Mouse (Mus musculus): Measurements from ENCODE around the gene Pmvk.

The Pmvk gene

DNA sequence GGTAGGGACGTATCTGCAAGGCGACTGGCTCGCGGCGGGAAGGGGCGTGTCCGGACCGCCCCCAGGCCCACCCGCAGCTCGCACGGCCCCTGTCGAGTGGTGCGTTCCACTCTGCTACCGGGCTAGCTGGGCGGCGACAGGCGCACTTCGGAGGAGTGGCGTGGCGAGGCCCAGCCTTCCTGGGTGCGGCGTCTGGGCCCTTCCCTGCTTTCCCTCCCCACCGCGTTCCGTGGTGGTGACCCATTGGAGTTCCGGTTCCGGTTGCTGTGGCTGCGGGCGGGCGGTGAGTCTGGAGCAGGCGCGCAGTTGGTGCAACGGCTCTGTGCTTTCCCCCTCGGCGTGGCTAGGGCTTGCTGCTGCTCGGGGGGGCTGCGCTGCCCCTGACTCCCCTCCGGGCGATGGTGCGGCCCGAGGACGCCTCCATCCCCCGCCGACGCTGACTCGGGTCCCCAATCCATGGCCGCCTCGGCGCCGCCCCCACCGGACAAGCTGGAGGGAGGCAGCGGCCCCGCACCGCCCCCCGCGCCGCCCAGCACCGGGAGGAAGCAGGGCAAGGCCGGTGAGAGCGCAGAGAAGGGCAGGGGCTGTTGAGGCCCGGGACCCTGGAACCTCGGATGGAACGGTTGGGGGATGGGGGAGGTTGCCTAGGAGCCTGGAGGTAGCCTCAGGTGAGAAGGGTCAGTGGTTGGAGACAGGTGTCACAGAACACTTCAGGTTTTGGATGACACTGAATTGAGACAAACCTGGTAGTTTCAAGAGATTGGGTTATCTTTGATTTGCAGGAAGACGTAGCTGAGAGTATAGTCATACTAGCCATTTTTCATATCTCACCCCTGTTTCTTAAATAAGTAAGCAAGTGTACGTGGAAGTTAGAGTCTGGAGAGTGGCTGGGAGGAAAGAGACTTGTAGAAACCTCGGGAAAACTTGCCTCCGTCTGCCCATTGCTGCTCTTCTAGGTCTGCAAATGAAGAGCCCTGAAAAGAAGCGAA lies 23.9 kb upstream of the Pmvk start, which contains the start of gene Pygo2:
Pygo2 (plus strand) TSS at position 44 of the 989 bp plus-strand sequence.
- DNase-seq = peak; percentile 90

DNA sequence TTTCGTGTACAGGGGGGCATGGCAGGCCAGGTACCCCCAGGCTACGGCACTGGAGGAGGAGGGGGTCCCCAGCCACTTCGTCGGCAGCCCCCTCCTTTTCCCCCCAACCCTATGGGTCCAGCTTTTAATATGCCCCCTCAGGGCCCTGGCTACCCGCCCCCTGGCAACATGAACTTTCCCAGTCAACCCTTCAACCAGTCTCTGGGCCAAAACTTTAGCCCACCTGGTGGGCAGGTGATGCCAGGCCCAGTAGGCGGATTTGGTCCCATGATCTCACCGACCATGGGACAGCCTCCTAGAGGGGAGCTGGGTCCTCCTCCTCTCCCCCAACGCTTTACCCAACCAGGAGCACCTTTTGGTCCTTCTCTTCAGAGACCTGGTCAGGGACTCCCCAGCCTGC lies 21.7 kb upstream of the Pmvk start:
- no peak for DNase-seq

DNA sequence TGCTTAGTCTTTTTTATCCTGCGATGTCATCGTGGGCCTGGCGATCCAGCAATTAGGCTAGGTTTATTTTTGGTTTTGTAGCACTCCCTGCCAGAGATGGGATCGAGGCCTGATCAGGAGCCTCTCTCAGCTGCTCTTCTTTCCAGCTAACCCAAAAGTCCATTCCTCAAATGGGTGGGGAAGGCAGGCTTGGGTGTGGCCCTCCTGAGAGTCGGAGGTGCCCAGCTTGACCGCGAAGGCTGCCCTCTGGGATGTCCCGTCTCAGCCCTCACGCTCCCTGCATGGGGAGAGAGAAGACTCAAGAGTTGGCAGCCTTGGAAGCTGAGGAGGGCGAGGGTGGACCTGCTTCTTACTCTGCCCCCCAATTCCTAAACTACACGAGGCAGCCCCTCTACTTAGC lies 19.8 kb upstream of the Pmvk start:
- DNase-seq = no peak

DNA sequence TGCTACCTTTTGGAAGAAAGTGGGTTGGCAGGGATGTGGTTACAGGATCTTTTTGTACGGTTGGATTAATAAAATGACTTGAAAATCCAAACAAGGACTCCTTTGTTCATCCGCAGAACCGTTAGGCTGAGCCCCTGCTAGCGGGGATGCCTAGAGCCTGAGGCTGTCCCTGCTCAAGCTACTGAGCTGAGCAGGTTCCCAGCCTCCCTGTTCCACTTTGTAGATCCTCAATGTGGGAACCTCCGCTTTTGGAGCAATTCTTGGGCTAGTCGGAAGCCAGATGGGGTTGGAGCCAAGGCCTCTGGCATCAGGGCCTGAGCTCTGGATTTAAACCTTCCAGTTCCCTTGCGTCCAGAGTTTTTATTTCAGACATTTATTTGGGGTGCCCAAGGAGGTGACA lies 19.3 kb upstream of the Pmvk start:
- DNase-seq = no peak

DNA sequence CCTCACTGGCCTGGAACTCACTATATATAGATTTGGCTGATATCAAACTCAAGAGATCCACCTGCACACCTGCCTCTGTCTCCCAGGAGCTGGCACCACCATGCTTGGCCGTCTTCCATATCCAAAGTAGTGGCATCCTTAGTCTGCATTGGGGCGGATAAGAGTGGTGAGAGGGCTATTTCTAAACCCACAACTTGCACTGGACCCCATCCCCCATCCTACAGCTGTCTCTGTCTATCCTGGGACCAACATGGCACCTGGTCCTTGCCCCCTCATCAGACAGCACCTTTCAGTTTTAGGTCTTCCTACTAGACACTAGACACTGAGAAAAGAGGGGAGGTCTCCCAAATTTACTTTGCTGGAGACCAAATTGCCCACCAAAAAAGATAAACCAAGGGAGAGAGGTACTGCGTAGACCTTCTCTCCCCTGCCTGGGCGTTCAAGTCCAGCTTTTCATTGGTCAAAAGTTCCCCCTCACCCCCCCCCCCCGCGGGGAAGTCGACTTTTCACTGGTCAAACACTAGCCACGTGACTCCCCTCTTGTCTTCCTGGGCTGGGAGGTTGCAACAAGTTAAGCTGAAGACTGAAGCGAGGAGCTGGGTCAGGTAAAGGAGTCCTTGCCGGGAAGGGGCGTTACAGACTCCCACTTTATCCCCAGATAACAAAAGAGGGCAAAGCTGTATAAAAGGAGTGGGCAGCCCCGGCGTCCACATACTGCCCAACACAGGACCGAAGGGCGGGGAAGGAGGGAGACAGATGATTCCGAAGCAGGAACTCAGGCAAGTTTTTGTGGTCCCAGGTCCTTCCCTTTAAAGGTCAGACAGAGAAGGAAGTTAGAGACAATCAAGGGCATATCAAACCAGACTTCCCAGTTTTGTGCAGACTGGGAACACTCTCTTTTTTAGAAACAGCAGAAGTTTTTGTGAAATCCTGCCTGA lies 17.9 kb upstream of the Pmvk start, which contains the start of gene Pbxip1:
Pbxip1 (plus strand) TSS at position 531 of the 938 bp plus-strand sequence.
- peak; percentile 63 for DNase-seq

DNA sequence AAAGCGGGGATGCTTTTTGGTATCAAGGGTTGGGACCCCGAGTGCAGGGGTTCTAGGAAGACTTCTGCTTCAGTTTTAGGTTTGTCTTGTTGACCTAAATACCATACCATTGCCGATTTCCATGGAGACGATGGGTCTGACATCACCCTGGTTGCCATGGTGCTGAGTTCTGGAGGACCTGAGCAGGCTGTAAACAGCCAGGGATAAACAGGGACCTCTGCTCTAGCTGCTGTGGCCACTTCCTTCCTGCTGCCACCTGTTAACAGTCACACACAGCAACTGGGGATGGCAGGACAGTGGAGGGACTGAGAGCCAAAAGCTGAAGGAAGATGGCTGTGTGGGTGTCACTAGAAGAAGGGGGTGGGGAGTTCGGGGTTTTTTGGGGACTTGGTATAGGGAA lies 17.1 kb upstream of the Pmvk start:
- DNase-seq = no peak

DNA sequence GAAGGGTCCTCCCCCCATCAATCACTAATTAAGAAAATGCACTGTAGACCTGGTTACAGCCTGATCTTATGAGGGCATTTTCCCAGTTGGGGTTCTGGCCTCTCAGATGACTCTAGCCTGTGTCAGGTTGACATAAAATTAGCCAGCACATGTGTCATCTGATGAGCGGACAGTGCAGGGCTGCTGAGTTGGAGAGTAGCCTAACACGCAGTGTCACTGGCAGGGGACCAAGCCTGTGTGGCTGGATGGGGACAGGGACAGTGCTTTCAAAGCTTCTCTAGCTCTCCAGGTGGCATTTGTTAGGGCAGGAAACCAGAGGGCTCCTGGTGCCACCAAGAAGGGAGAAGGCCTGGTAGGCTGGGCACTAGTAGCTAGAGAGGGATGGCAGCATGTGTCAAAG lies 13.7 kb upstream of the Pmvk start:
- no peak for DNase-seq

DNA sequence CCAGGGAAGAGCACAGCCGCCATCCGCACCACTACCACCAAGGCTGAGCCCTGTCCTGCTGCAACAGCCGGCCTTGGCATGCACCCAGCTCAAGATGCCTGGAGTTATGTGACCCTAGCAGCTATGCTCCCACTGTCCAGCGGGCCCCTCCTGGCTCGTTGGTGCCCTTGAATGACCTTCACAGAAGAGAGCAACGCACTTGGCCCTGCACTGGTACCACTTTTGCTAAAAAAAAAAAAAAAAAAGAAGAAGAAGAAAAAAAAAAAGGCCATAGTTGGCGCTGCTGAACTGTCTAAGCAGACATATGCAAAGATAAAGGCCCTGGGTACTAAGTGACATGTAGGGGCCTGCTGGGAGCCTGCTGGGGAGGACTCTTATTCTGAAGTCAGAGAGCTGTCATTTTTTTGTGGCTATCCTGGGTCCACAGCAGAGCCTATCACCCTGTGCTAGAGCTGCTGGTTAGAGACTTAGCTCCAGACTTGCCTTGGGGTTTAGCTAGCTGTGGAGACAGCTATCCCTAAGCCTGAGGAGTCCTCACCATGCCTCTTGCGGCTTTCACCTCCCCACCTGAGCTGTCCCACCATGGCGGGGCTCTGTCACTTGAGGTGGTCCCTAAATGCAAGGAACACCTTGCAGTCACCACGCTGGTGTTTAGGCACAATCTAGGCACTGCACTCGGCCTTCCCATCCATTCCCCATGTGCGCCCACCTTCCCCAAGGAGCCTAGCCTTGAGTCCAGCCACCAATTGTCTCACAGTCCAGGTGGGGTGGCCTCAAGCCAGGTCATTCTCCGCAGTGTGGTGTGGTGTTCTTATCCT lies 5.4 kb upstream of the Pmvk start:
- DNase-seq = peak; percentile 44

DNA sequence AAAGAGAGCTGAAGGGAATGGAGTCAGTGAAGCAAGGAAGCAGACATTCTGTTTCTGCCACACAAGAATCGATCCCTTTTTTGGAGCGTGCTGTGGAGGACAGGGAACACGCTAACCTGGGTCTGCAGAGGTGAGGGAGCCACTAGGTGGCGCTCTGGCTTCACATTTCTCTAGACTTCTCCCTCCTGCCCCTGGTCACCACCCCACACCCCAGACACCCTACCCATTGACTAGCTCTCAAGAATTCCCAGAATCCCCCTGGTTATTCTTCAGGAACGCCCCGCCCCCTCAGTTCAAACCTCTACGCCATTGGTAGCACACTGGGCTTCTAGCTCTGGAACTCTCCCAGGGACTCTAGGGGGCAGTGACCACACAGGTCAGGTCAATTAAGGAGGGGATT lies 4.8 kb upstream of the Pmvk start:
- DNase-seq = peak; percentile 91

DNA sequence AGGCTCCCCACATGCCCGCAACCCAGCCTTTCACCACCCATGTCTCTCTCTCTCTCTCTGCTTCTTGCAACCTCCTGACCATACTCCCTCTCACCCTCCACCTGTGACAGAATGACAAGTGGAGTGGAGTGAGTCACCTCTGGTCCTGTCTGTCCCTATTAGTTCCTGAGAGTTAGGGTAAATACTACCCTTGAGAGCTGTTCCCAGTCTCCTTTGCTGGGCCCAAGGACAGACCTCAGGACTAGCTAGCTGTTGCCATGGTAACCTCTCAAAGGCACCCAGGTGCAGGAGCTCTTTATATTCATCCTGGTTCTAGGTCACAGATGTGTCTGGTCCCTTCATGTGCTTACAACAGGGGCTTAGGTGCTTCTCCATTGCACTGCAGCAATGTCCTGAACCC lies 2.4 kb upstream of the Pmvk start:
- DNase-seq = peak; percentile 62

DNA sequence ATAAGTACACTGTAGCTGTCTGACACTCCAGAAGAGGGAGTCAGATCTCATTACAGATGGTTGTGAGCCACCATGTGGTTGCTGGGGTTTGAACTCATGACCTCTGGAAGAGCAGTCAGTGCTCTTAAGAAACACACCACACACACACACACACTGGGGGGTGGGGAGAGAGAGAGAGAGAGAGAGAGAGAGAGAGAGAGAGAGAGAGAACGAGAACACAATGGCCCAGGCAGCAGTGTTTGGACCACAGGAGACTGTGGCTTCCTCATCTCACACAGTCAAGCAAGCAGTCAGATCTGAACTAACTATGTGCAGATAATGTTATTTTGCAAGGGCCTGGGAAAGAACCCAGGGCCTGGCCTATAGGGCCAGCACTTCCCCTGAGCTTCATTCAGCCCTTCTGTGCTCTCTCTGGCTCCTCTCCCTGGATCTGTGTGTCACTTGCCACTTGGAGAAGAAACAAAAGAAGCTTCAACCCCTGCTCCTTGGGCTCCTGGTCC lies 1.5 kb downstream of the Pmvk start:
- DNase-seq = no peak

DNA sequence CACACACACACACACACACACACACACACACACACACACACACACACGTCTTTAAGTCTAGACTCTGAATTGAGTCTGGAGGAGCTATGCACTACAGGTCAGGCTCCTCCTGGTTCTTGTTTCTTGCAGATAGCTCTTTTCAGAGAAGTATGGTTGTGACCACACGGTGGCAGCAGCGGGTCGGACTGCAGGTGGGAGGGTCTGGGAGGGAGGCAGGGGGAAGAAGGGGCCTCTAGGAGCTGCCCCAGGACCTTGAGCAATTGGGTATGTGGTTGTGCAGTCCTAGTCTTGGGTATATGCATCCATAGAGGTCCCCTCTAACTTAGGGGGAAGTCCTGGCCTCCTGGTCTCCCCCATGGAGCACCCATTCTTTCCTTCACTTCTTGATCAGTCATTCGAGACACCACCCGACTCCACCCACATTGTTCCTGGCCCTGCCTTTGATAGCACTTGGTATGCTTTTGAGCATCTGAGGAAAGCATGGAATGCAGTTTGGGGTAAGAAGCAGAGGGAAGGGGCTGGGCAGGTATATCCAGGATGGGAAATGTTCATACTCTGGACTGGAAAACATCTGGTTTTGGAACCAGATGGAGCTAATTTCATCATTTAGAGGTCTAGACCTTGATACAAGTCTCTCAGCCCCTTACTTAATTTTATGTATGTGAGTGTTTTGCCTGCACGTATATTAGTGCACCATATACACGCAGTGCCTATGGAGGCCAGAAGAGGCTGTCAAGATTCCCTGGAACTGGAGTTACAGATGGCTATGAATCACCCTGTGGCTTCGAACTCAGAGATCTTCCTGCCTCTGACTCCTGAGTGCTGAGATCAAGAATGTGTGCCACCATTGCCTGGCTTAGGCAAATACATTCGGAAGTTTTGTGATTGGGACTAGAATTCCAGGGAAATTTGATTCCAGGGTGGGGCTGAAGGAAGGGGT lies 2.7 kb downstream of the Pmvk start:
- DNase-seq = peak; percentile 95

DNA sequence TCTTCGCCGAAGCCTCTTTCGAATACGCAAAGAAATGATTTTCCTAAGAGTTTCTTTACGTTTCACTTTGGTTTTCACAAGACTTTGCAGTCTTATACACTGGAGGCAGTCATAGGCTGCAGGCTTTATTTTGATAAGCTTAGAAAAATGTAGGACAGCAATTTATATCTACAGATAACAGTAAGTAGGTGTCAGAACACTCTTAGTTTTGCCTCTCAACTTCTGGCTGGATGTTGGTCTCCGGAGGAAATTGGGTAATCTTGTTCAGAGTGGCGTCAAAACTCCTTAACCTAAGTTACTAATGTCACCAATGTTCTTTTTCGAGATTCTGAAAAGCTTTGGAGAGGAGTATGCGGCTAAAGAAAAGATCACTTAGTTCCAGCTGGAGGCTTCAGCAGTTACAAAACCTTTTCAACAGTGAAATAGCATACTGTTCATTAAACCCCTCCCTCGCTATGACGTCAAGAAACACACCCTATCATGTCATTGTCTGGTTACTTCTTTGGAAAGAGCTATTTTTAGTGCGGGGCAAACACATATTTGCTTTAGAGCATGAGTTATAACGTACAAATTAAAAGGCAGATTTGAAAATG lies 4.1 kb downstream of the Pmvk start:
- DNase-seq = peak; percentile 40

DNA sequence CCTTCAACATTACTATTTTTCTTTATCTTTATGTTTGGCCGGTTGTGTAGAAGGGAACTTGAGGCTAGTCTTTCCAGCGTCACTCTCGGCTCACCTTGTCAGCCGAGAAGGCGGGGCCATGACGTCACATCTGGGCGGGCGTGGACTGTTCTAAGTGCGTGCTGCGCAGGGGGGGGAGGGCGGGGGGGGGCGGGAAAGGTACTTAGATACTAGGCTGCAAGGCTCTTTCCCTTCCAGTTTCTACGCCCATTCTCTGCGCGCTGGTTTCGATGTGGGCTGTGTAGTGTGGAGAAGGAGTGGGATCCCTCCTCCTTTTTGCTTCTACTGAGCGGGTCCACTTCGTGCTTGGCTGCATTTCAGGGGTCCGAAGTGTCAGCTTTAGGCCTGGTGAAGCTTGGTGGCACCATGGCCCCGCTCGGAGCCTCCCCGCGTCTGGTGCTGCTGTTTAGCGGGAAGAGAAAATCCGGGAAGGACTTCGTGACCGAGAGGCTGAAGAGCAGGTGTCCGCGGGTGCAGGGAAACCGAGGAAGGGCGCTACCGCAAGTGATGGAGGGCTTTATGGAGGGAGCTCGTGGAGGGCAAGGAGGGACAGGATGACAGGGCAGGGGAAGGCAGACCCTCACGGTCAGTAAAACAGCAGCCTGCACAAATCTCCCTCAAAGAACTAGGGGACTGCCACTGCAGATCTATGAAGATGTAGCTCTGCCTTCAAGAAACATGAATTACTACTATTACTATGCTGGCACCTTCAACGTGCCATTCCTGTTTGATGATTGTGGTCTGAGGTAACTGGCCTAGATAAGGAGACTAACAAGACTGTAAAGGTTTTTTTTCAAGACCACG lies 4.8 kb downstream of the Pmvk start:
- peak; percentile 99 for DNase-seq

DNA sequence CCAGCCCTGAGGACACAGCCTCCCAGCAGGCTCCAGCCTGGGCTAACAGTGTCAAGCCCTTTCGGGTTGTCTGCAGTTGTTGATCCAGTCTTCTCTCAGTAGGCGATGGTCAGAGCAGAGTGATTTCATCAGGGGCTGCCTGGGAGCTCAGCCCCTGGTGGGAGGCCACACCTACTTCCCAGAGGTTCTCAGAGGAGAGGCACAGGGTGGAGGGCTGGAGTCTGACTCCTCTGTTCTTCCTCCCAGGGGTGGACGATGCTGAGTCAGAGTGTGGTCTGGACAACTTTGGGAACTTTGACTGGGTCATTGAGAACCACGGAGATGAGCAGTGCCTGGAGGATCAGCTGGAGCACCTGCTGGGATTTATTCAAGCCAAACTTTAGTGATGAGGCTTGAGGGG lies 13.9 kb downstream of the Pmvk start:
- DNase-seq = no peak

DNA sequence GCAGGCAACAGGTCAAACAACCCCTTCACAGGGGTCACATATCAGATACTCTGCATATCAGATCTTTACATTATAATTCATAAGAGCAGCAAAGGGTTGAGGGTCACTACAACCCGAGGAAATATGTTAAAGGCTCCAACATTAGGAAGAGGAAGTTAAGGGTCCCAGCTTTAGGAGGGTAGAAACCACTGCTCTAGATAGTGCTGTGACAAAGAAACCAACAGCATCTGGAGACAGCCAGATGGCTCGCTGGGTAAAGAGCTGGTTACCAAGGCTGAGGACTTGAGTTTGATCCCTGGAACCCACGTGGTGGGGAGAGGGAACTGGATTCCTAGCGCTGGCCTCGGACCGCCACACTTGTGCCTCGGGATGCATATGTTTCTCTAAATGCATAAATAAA lies 17.9 kb downstream of the Pmvk start:
- no peak for DNase-seq

DNA sequence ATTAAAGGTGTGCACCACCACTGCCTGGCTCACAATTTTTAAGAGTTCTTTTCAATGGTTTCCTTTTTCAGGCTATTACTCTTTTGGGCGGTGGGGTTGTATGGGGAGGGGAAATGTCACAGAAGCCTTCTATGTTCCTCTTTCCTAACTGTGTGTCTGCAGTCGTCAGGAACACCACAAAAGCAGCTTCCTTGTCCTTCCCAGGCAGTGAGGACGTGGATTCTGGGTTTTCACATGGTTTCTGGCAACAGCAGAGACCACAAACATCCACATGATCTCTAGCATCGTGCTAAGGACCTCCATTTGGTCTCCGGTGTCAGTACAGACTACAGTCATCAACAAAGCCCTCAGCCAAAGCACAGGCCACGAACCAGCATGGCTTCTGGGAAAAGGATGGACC lies 19.5 kb downstream of the Pmvk start:
- DNase-seq = no peak

DNA sequence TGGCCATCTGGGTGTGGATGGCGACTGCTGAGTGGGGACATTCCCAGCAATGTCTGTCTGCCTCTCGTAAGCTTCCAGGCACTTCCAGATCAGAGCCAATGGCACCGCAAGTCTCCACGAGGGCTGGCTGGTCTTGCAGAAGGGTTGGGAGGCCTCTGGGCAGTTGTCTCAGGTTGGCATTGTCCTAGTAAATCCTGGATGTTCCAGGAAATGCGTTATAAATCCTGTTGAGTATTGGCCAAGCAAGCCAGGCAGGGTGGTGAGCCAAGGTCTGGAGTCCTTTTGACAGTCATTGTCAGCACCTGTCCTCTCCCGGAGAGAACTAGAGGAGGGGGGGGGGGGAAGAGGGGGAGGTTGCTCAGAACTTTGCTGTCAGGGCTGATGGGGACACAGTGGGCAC lies 24.7 kb downstream of the Pmvk start:
- DNase-seq = no peak

DNA sequence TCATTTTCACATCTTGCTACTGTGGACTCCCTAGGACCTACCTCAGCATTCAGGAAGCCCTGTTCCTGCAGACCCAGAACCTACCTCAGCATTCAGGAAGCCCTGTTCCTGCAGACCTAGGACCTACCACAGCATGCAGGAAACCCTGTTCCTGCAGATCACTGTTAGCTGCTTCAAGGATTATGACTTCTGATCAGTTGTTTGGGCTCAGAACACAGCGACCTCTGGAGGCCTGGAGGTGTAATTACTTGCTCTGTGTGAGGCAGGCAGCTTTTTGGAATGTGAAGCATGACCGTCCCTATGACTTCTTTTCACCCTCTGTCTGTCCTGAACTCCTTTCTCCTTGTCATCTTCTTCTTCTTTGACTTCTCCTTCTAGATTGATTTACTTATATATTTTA lies 27.1 kb downstream of the Pmvk start:
- peak; percentile 78 for DNase-seq

DNA sequence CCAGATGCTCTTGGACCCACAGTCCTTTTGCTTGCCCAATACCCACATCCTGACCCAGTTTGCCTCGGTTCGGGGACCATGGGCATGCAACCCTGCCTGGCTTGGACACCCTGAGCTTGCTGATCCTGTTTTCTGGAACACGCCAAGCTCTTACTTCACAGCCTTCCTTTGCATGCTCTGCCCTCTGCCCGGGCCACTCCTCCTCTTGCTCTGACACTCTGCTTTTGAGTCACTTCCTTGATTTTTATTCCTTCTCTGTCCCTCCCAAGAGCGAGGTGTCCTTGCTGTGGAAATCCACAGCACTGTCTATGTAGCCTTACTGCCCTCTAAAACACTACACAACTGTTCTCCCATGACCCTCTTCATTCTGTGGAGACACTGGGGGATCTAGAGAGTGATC lies 27.9 kb downstream of the Pmvk start:
- DNase-seq = no peak

Data from thymus, postnatal 4 days (tissue).